In the genomic region with DNA sequence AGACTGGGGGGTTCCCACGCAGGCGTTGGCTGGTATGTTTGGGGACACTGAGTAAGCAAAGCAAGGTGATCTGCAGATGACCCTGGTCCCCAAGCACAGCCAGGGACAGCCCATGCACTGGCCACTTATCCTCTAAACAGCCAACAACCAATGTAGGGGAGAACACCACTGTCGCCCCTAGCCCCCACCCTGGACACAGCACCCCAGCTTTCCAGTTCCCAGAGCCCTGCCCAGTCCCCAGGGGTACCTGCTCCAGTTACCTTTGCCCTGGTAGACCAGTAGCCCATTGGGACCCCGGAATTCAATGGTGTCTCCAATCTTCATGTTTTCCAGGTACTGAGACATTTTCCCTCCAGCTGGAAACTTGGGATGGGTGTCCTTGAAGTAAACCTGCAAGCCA, we compare ENCODE assay signal across 18 mouse cellular contexts. TPM values are rescaled to one million over a fixed set of nuclear protein-coding genes. Genes with fewer than 3 reads are reported as not detected.
A peak's percentile ranks its signal among the peaks of the same experiment; 100 is the strongest.
DNase-seq lines count a peak whose midpoint lies in the region; ATAC-seq and TF ChIP-seq lines count a peak whose summit lies in the region.
"Had no signal": no experiment of that assay in that cellular context is flagged by ENCODE, and none has a peak within 500 bp of the region (broad histone marks: within the 10 kb centered on the region; RNA-seq: fewer than 3 reads in every experiment).

No protein-coding gene starts in this region.

- intact Hi-C loops in left cerebral cortex, postnatal 36 days (cut with DNase I): no loop called here

- TF ChIP-seq CTCF in hindbrain, postnatal 0 days (IDR thresholded peaks at IDR 0.05; ENCODE audit: low read depth): no peak

- no peaks in the 10 kb centered on the region for H3K9me3 ChIP-seq in forebrain, embryonic 10.5 days
- H3K9me3 ChIP-seq in forebrain, embryonic 13.5 days (replicated peaks): no peaks in the 10 kb centered on the region
- no peaks in the 10 kb centered on the region for H3K9me3 ChIP-seq in hindbrain, embryonic 10.5 days
- no peaks in the 10 kb centered on the region for H3K9me3 ChIP-seq in hindbrain, postnatal 0 days (ENCODE audit: low read length)
- H3K9me3 ChIP-seq: forebrain, embryonic 15.5 days; heart, embryonic 12.5 days; hindbrain, embryonic 15.5 days had no signal

- H3K4me1 ChIP-seq in forebrain, embryonic 10.5 days: peaks cover 24% of the 10 kb centered on the region
- H3K4me1 ChIP-seq in forebrain, embryonic 13.5 days: no peaks in the 10 kb centered on the region
- peaks cover 39% of the 10 kb centered on the region for H3K4me1 ChIP-seq in hindbrain, embryonic 10.5 days (replicated peaks)
- H3K4me1 ChIP-seq in hindbrain, postnatal 0 days (ENCODE audit: insufficient read depth, low read length): no peaks in the 10 kb centered on the region
- H3K4me1 ChIP-seq: forebrain, embryonic 15.5 days; hindbrain, embryonic 15.5 days had no signal

- 92% methylated on average over 4 of the region's 4 CpGs for WGBS in forebrain, embryonic 10.5 days
- WGBS in forebrain, embryonic 13.5 days: 92% methylated on average over 4 of the region's 4 CpGs
- 92% methylated on average over 4 of the region's 4 CpGs for WGBS in hindbrain, embryonic 10.5 days
- 99% methylated on average over 4 of the region's 4 CpGs for WGBS in hindbrain, postnatal 0 days

- DNase-seq in forebrain, embryonic 10.5 days (ENCODE audit: extremely low spot score, low spot score): no peak
- no peak for DNase-seq in hindbrain, embryonic 10.5 days (ENCODE audit: low spot score)
- DNase-seq in hindbrain, postnatal 0 days (ENCODE audit: low spot score): no peak
- peak; percentile 0 for DNase-seq in ovary, adult 18-20 months (ENCODE audit: low spot score)
- no peak for DNase-seq in ovary, postnatal 10 days (ENCODE audit: low spot score)
- DNase-seq in left cerebral cortex, postnatal 36 days (ENCODE audit: low spot score in 2 of 2): no peak
- DNase-seq: adrenal gland, postnatal 14 days; B cell, adult 2 months; cerebellum, adult 9-10 months; gastrocnemius, postnatal 14 days had no signal

- no peak overlapping the region for H3K4me2 ChIP-seq in forebrain, embryonic 13.5 days
- H3K4me2 ChIP-seq in hindbrain, postnatal 0 days (ENCODE audit: low read depth, low read length): no peak overlapping the region
- H3K4me2 ChIP-seq: forebrain, embryonic 15.5 days; heart, embryonic 12.5 days; hindbrain, embryonic 15.5 days had no signal

- H3K9ac ChIP-seq in forebrain, embryonic 13.5 days: no peak overlapping the region
- H3K9ac ChIP-seq in hindbrain, postnatal 0 days (replicated peaks; ENCODE audit: low read length): no peak overlapping the region
- H3K9ac ChIP-seq: forebrain, embryonic 15.5 days; heart, embryonic 12.5 days; hindbrain, embryonic 15.5 days had no signal

- ATAC-seq in forebrain, embryonic 13.5 days: no peak
- ATAC-seq in hindbrain, postnatal 0 days: no peak
- ATAC-seq: activated CD4-positive, CD25-positive, alpha-beta regulatory T cell, adult 4 months; CD4-positive, CD25-positive, alpha-beta regulatory T cell, adult 4 months; forebrain, embryonic 15.5 days; inflammation-experienced regulatory T-cells, adult 6 months; Patski had no signal

- peak overlapping the region; percentile 73; the same call in 1 of the 2 replicates for H3K27ac ChIP-seq in forebrain, embryonic 10.5 days
- H3K27ac ChIP-seq in forebrain, embryonic 13.5 days: no peak overlapping the region
- H3K27ac ChIP-seq in hindbrain, embryonic 10.5 days: peak overlapping the region; percentile 81
- no peak overlapping the region for H3K27ac ChIP-seq in hindbrain, postnatal 0 days
- H3K27ac ChIP-seq: forebrain, embryonic 15.5 days; hindbrain, embryonic 15.5 days had no signal

- H3K36me3 ChIP-seq in forebrain, embryonic 10.5 days (replicated peaks): peaks cover 86% of the 10 kb centered on the region
- peaks cover 60% of the 10 kb centered on the region for H3K36me3 ChIP-seq in forebrain, embryonic 13.5 days (ENCODE audit: poor library complexity, severe bottlenecking)
- H3K36me3 ChIP-seq in hindbrain, embryonic 10.5 days: peaks cover 86% of the 10 kb centered on the region
- H3K36me3 ChIP-seq in hindbrain, postnatal 0 days (ENCODE audit: insufficient read depth, low read length): peaks cover 28% of the 10 kb centered on the region

- H3K4me3 ChIP-seq in forebrain, embryonic 10.5 days: no peak overlapping the region
- H3K4me3 ChIP-seq in forebrain, embryonic 13.5 days: no peak overlapping the region
- H3K4me3 ChIP-seq in hindbrain, embryonic 10.5 days: no peak overlapping the region
- no peak overlapping the region for H3K4me3 ChIP-seq in hindbrain, postnatal 0 days (ENCODE audit: low read length)
- H3K4me3 ChIP-seq: forebrain, embryonic 15.5 days; heart, embryonic 12.5 days; hindbrain, embryonic 15.5 days had no signal

- H3K27me3 ChIP-seq in forebrain, embryonic 10.5 days (ENCODE audit: poor library complexity, severe bottlenecking): no peaks in the 10 kb centered on the region
- no peaks in the 10 kb centered on the region for H3K27me3 ChIP-seq in forebrain, embryonic 13.5 days
- H3K27me3 ChIP-seq in hindbrain, embryonic 10.5 days (ENCODE audit: insufficient read depth, poor library complexity, severe bottlenecking): peaks cover 8% of the 10 kb centered on the region; the same call in 1 of the 2 replicates
- H3K27me3 ChIP-seq in hindbrain, postnatal 0 days (ENCODE audit: insufficient read depth, low read length): no peaks in the 10 kb centered on the region
- H3K27me3 ChIP-seq: forebrain, embryonic 15.5 days; heart, embryonic 12.5 days; hindbrain, embryonic 15.5 days; Patski had no signal

RNA-seq across cellular contexts. Expression of gene Poldip3, which starts 11.4 kb away (rescaled TPM):
- polyA plus RNA-seq in forebrain, embryonic 10.5 days (2016; fragmentation: Nextera tagmentation; extraction: Ambion mirVana): 180 and 185 TPM in 2 replicates
- 155 and 168 TPM in 2 replicates for polyA plus RNA-seq in forebrain, embryonic 13.5 days (2015; fragmentation: Nextera tagmentation; extraction: Ambion mirVana)
- 180 and 190 TPM in 2 replicates for polyA plus RNA-seq in hindbrain, embryonic 10.5 days (2016; fragmentation: Nextera tagmentation; extraction: Ambion mirVana)
- total RNA-seq in hindbrain, postnatal 0 days (2014; rRNA removed): 97.5 and 115 TPM in 2 replicates
- 96.9 and 103 TPM in 2 replicates for polyA plus RNA-seq in hindbrain, postnatal 0 days (2015; fragmentation: Nextera tagmentation; extraction: Ambion mirVana)
- total RNA-seq in left cerebral cortex, postnatal 36 days (2021): 10 to 100 TPM; 84.5 to 87.4 TPM

RNA-seq across cellular contexts. Expression of gene Cyb5r3, which starts 11.8 kb away (rescaled TPM):
- 187 and 200 TPM in 2 replicates for polyA plus RNA-seq in forebrain, embryonic 10.5 days (2016; fragmentation: Nextera tagmentation; extraction: Ambion mirVana)
- polyA plus RNA-seq in forebrain, embryonic 13.5 days (2015; fragmentation: Nextera tagmentation; extraction: Ambion mirVana): 99.0 and 107 TPM in 2 replicates
- 240 and 270 TPM in 2 replicates for polyA plus RNA-seq in hindbrain, embryonic 10.5 days (2016; fragmentation: Nextera tagmentation; extraction: Ambion mirVana)
- 93.8 and 99.2 TPM in 2 replicates for total RNA-seq in hindbrain, postnatal 0 days (2014; rRNA removed)
- polyA plus RNA-seq in hindbrain, postnatal 0 days (2015; fragmentation: Nextera tagmentation; extraction: Ambion mirVana): 117 and 136 TPM in 2 replicates
- 10 to 100 TPM; 59.1 to 62.8 TPM for total RNA-seq in left cerebral cortex, postnatal 36 days (2021)

RNA-seq across cellular contexts. Expression of gene Rrp7a, which starts 38.0 kb away (rescaled TPM):
- 81.9 and 86.5 TPM in 2 replicates for polyA plus RNA-seq in forebrain, embryonic 10.5 days (2016; fragmentation: Nextera tagmentation; extraction: Ambion mirVana)
- polyA plus RNA-seq in forebrain, embryonic 13.5 days (2015; fragmentation: Nextera tagmentation; extraction: Ambion mirVana): 64.2 and 77.1 TPM in 2 replicates
- 85.3 and 85.4 TPM in 2 replicates for polyA plus RNA-seq in hindbrain, embryonic 10.5 days (2016; fragmentation: Nextera tagmentation; extraction: Ambion mirVana)
- 157 and 207 TPM in 2 replicates for total RNA-seq in hindbrain, postnatal 0 days (2014; rRNA removed)
- polyA plus RNA-seq in hindbrain, postnatal 0 days (2015; fragmentation: Nextera tagmentation; extraction: Ambion mirVana): 69.4 and 74.4 TPM in 2 replicates
- 100 to 1,000 TPM; 148 to 158 TPM for total RNA-seq in left cerebral cortex, postnatal 36 days (2021)

Comparison
In these comparisons a context has a peak if more than half of its experiments do, and no peak if none do; other contexts are left out.
1. H3K27ac ChIP-seq: peak in forebrain, embryonic 10.5 days (single experiment) and hindbrain, embryonic 10.5 days (single experiment); none in forebrain, embryonic 13.5 days (single experiment) and hindbrain, postnatal 0 days (single experiment).